Mouse (Mus musculus): Measurements from ENCODE around the gene Casq2.

GRCm38 (mm10) chr3:102140606-102141005 lies 54.4 kb downstream of the Casq2 start:
- no peak for TF ChIP-seq CTCF (IDR thresholded peaks at IDR 0.05)
- no peak for TF ChIP-seq POLR2A (IDR thresholded peaks at IDR 0.05; ENCODE audit: insufficient read depth, low read depth, low read length)
